Mouse (Mus musculus) mesoderm, embryonic 11.5 days (tissue): ENCODE results near the gene Clip2.

Experiments
- DNase-seq: peaks from one replicate; pipeline ENCODE4 v3.0.0-alpha.2; 2012; ENCODE audit warnings: low read depth, low spot score

The Clip2 gene

GRCm38 (mm10) chr5:134552110-134552972 lies at the start of gene Clip2:
Gene Clip2, minus strand, starts transcription at chr5:134552434.
- DNase-seq = peak; percentile 93

GRCm38 (mm10) chr5:134597711-134598110 lies 45.5 kb upstream of the Clip2 start:
- no peak for DNase-seq

GRCm38 (mm10) chr5:134593093-134593492 lies 40.9 kb upstream of the Clip2 start:
- DNase-seq = no peak

GRCm38 (mm10) chr5:134592026-134592581 lies 39.9 kb upstream of the Clip2 start:
- DNase-seq = no peak

- no peak for DNase-seq
These were observed 37.7 kb upstream of the Clip2 start for GRCm38 (mm10) chr5:134589900-134590299.

- DNase-seq = no peak
These were observed 32.6 kb upstream of the Clip2 start for GRCm38 (mm10) chr5:134584798-134585197.

GRCm38 (mm10) chr5:134583884-134584213 lies 31.6 kb upstream of the Clip2 start:
- DNase-seq = no peak

- DNase-seq = no peak
These were observed 31.0 kb upstream of the Clip2 start for GRCm38 (mm10) chr5:134583006-134583883.

GRCm38 (mm10) chr5:134582221-134582907 lies 30.1 kb upstream of the Clip2 start:
- DNase-seq = peak; percentile 98

- no peak for DNase-seq
These were observed 28.9 kb upstream of the Clip2 start, which contains the start of gene Rfc2 for GRCm38 (mm10) chr5:134581146-134581545. Gene Rfc2, plus strand, starts transcription at chr5:134581366.

GRCm38 (mm10) chr5:134579135-134579534 lies 26.9 kb upstream of the Clip2 start:
- DNase-seq = no peak

GRCm38 (mm10) chr5:134577534-134577933 lies 25.3 kb upstream of the Clip2 start:
- DNase-seq = no peak

GRCm38 (mm10) chr5:134576517-134577220 lies 24.4 kb upstream of the Clip2 start:
- no peak for DNase-seq

GRCm38 (mm10) chr5:134575833-134576232 lies 23.6 kb upstream of the Clip2 start:
- DNase-seq = no peak

GRCm38 (mm10) chr5:134572508-134573214 lies 20.4 kb upstream of the Clip2 start:
- no peak for DNase-seq

- peak; percentile 71 for DNase-seq
These were observed 19.7 kb upstream of the Clip2 start for GRCm38 (mm10) chr5:134571730-134572507.

GRCm38 (mm10) chr5:134568964-134569491 lies 16.8 kb upstream of the Clip2 start:
- DNase-seq = no peak

- no peak for DNase-seq
These were observed 15.8 kb upstream of the Clip2 start for GRCm38 (mm10) chr5:134568030-134568429.

GRCm38 (mm10) chr5:134567445-134567844 lies 15.2 kb upstream of the Clip2 start:
- no peak for DNase-seq
